ENCODE assay signal across 9 mouse cellular contexts in the genomic region with DNA sequence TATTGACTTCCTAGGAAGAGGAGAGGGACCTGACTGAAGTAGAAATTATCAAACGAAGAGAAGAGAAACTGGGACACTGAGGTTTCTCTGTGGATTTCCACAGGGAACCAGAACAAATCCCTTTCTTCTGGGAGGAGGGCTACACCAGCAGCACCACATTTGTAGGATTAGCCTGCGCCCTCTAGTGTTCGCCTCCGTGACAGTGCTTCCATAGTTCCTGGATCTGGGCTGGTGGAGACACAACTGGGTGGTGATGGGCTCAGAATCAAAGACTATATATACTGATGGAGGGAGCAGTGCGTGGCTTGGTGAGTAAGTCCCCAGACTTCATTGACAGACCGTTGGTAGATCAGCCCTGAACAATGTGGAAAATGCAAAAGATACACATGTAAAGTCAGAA.
DNase-seq lines count a peak whose midpoint lies in the region; ATAC-seq and TF ChIP-seq lines count a peak whose summit lies in the region.
"Had no signal": no experiment of that assay in that cellular context is flagged by ENCODE, and none has a peak within 500 bp of the region (broad histone marks: within the 10 kb centered on the region; RNA-seq: fewer than 3 reads in every experiment).

No protein-coding gene starts in this region.

- in situ Hi-C loops in CH12.LX (cut with MboI; ENCODE audit: low pct_ligation_motif_present, low pct_unique_long_range_greater_than_20kb, low sequenced_read_pairs): loop anchor here (10.0 to 25.0 kb wide), 2 partner anchors 193 to 425 kb away; partner anchors contain the start of gene Sema5a

- dilution Hi-C loops in CH12.LX (cut with MboI; ENCODE audit: extremely low pct_ligation_motif_present, extremely low pct_unique_long_range_greater_than_20kb, low sequenced_read_pairs): no loop called here

- H3K4me1 ChIP-seq in CH12.LX (ENCODE audit: control insufficient read depth in 1 of 2, insufficient read depth in 2 of 2): no peaks in the 10 kb centered on the region
- no peaks in the 10 kb centered on the region for H3K4me1 ChIP-seq in embryonic facial prominence, embryonic 11.5 days (ENCODE audit: control insufficient read depth, insufficient read depth, low read length)
- 0 out of 2 replicates have a peak, but pooled peaks cover 4% of the 10 kb centered on the region for H3K4me1 ChIP-seq in lung, embryonic 15.5 days

- 24% methylated on average over 6 of the region's 6 CpGs for WGBS in embryonic facial prominence, embryonic 11.5 days
- WGBS in large intestine, adult 2 months: 32% methylated on average over 6 of the region's 6 CpGs
- WGBS in lung, embryonic 15.5 days: 27% methylated on average over 6 of the region's 6 CpGs

- H3K79me2 ChIP-seq in CH12.LX (replicated peaks; ENCODE audit: control insufficient read depth, extremely low read depth, insufficient read depth, poor library complexity, severe bottlenecking): no peaks in the 10 kb centered on the region

- no peaks in the 10 kb centered on the region for H3K36me3 ChIP-seq in CH12.LX (replicated peaks in 1 of 2; ENCODE audit: control insufficient read depth in 1 of 2, insufficient read depth in 1 of 2, low read length in 1 of 2)
- H3K36me3 ChIP-seq in embryonic facial prominence, embryonic 11.5 days (replicated peaks; ENCODE audit: control insufficient read depth, insufficient read depth, low read depth, low read length): no peaks in the 10 kb centered on the region
- no peaks in the 10 kb centered on the region for H3K36me3 ChIP-seq in lung, embryonic 15.5 days
- H3K36me3 ChIP-seq: embryonic facial prominence, embryonic 15.5 days had no signal

- H3K27ac ChIP-seq in CH12.LX (ENCODE audit: insufficient read depth, low read depth): no peak overlapping the region
- no peak overlapping the region for H3K27ac ChIP-seq in embryonic facial prominence, embryonic 11.5 days (replicated peaks; ENCODE audit: low read depth, low read length)
- no peak overlapping the region for H3K27ac ChIP-seq in lung, embryonic 15.5 days
- H3K27ac ChIP-seq: embryonic facial prominence, embryonic 15.5 days had no signal

- no peak overlapping the region for H3K4me3 ChIP-seq in CH12.LX (replicated peaks in 1 of 3; ENCODE audit: low read depth in 2 of 3, low read length in 2 of 3, poor library complexity in 1 of 3)
- no peak overlapping the region for H3K4me3 ChIP-seq in embryonic facial prominence, embryonic 11.5 days (ENCODE audit: low read depth, low read length)
- H3K4me3 ChIP-seq in lung, embryonic 15.5 days: no peak overlapping the region
- H3K4me3 ChIP-seq: embryonic facial prominence, embryonic 15.5 days had no signal

- no peak for TF ChIP-seq EP300 in CH12.LX (IDR thresholded peaks at IDR 0.05; ENCODE audit: low read length)

- H3K9me3 ChIP-seq in CH12.LX (replicated peaks; ENCODE audit: low read length): no peaks in the 10 kb centered on the region
- no peaks in the 10 kb centered on the region for H3K9me3 ChIP-seq in embryonic facial prominence, embryonic 11.5 days (replicated peaks; ENCODE audit: control insufficient read depth, low read length)
- no peaks in the 10 kb centered on the region for H3K9me3 ChIP-seq in lung, embryonic 15.5 days
- H3K9me3 ChIP-seq: embryonic facial prominence, embryonic 15.5 days had no signal

- no peak overlapping the region for H3K9ac ChIP-seq in CH12.LX (ENCODE audit: insufficient read depth, low read depth)
- H3K9ac ChIP-seq in embryonic facial prominence, embryonic 11.5 days (replicated peaks; ENCODE audit: low read length): no peak overlapping the region
- H3K9ac ChIP-seq in lung, embryonic 15.5 days: no peak overlapping the region
- H3K9ac ChIP-seq: embryonic facial prominence, embryonic 15.5 days had no signal

- TF ChIP-seq CTCF in CH12.LX (conservative IDR thresholded peaks at IDR 0.05 in 1 of 2, IDR thresholded peaks at IDR 0.05 in 1 of 2; ENCODE audit: low read depth in 2 of 2, low read length in 2 of 2): peak; percentile 53 to 81; a peak in 3 of 4 replicates

- no peak for TF ChIP-seq POLR2A in CH12.LX (IDR thresholded peaks at IDR 0.05; ENCODE audit: low read depth, low read length)

- peak; percentile 52; the same call in 1 of the 2 replicates for ATAC-seq in embryonic facial prominence, embryonic 11.5 days (replicated peaks; ENCODE audit: insufficient number of reproducible peaks, low FRiP score, low TSS enrichment, low read depth)
- ATAC-seq in lung, embryonic 15.5 days (ENCODE audit: borderline replicate concordance, extremely low read depth, low FRiP score, low TSS enrichment): 0 out of 2 replicates have a peak, but pooled peaks have one; percentile 35
- ATAC-seq in monocyte, adult 5-6 weeks (replicated peaks; ENCODE audit: insufficient number of reproducible peaks, low FRiP score, low TSS enrichment, poor library complexity, severe bottlenecking): no peak

- H3K4me2 ChIP-seq in CH12.LX (ENCODE audit: insufficient read depth, low read depth, poor library complexity, severe bottlenecking): no peak overlapping the region
- H3K4me2 ChIP-seq in embryonic facial prominence, embryonic 11.5 days (ENCODE audit: low read depth, low read length): no peak overlapping the region
- no peak overlapping the region for H3K4me2 ChIP-seq in lung, embryonic 15.5 days
- H3K4me2 ChIP-seq: embryonic facial prominence, embryonic 15.5 days had no signal

- TF ChIP-seq RAD21 in CH12.LX (IDR thresholded peaks at IDR 0.05; ENCODE audit: low read depth, low read length): peak; percentile 66

- H3K27me3 ChIP-seq in CH12.LX (replicated peaks): no peaks in the 10 kb centered on the region
- no peaks in the 10 kb centered on the region for H3K27me3 ChIP-seq in embryonic facial prominence, embryonic 11.5 days (ENCODE audit: control insufficient read depth, insufficient read depth, low read length)
- H3K27me3 ChIP-seq in lung, embryonic 15.5 days: no peaks in the 10 kb centered on the region
- H3K27me3 ChIP-seq: embryonic facial prominence, embryonic 15.5 days had no signal

- peak; percentile 68 for DNase-seq in CH12.LX (ENCODE audit: extremely low read depth)
- DNase-seq in adrenal gland, postnatal 14 days: peak; percentile 79
- peak; percentile 83 for DNase-seq in embryonic facial prominence, embryonic 11.5 days (ENCODE audit: low spot score)
- peak; percentile 29 to 66 for DNase-seq in heart, adult 9 months (ENCODE audit: low spot score in 2 of 2)
- peak; percentile 46 for DNase-seq in large intestine, adult 2 months (ENCODE audit: low read depth, low spot score)
- DNase-seq in retina, postnatal 7 days (ENCODE audit: low read depth, low spot score): peak; percentile 44

TF ChIP-seq in CH12.LX, 34 proteins besides CTCF, POLR2A, EP300 and RAD21:
- peak; percentile 89 for TF ChIP-seq SMC3 (IDR thresholded peaks at IDR 0.05; ENCODE audit: low read depth, low read length)
- TF ChIP-seq RCOR1 (conservative IDR thresholded peaks at IDR 0.05; ENCODE audit: low read depth, low read length): no peak
- no peak for TF ChIP-seq UBTF (IDR thresholded peaks at IDR 0.05; ENCODE audit: low read depth, low read length)
- no peak for TF ChIP-seq ZMIZ1 (IDR thresholded peaks at IDR 0.05; ENCODE audit: low read depth, low read length)
- no peak for TF ChIP-seq MYC (IDR thresholded peaks at IDR 0.05; ENCODE audit: low read depth, low read length)
- TF ChIP-seq MEF2A (IDR thresholded peaks at IDR 0.05; ENCODE audit: borderline replicate concordance, low read depth, low read length): no peak
